Mouse (Mus musculus) brain, embryonic 18.5 days (tissue): ENCODE measurements around the gene Gm37240.

ENCODE experiments used
- DNase-seq: peaks from one replicate; pipeline ENCODE4 v3.0.0-alpha.2; 2012; ENCODE audit warnings: low read depth, low spot score

The Gm37240 gene

DNA sequence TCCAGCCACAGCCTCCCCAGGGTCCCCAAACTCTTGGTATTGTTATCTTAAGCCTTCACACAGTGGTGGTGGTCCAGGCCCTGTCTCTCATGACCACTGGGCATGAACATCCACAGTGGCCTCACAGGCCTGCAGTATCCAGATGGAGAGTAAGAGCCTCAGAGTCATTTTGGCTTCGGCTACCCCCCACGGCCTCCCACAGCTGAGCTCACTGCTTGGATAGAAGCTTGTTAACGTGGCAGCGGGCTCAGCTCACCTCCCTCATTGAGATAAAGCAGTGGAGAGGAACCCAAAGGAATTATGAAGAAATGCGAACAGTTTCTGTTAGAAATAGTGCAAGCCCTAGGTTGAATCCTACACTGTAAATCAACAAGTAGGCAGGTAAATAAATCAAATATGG, 1439.5 kb downstream of the Gm37240 start:
- DNase-seq: no peak
